Mouse (Mus musculus): Measurements from ENCODE around the gene Arhgap42. TPM values are rescaled to one million over a fixed set of nuclear protein-coding genes. Genes with fewer than 3 reads are reported as not detected.

Arhgap42 gene
- polyA plus RNA-seq, 1 experiment from 2014 or later: 43.4 TPM

DNA sequence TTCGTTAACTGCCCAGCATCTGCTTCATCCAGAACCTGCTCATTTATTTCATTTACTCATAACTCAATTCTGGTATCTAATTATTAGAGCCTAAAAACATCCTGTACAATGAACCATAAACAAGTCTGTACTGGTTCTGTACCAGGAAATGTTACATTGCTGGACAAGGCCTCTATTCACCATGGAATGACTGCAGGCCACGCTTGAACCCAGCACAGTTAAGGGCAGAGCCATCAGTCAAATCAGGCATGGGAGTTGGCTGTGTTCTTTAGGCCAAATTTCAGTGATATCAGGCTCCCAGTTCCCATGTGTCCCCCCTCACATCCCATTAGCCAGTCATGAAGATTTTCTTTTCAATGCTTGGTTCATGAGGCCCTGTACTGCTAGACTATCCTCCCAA lies 20.6 kb downstream of the Arhgap42 start:
- Histone ChIP-seq H3K4me1 (ENCODE audit: control insufficient read depth, insufficient read depth, low read length) (no peaks in the 10 kb centered on the region), H3K36me3 (ENCODE audit: control insufficient read depth, insufficient read depth, low read length) (no peaks in the 10 kb centered on the region), H3K9ac (ENCODE audit: low read depth, low read length) (no peak overlapping the region), H3K4me3 (ENCODE audit: low read length) (no peak overlapping the region), H3K27me3 (ENCODE audit: control insufficient read depth, insufficient read depth, low read length) (no peaks in the 10 kb centered on the region), H3K4me2 (replicated peaks; ENCODE audit: low read depth, low read length) (no peak overlapping the region), H3K27ac (ENCODE audit: low read depth, low read length) (no peak overlapping the region), H3K9me3 (ENCODE audit: control insufficient read depth, low read length) (no peaks in the 10 kb centered on the region)
- ATAC-seq (ENCODE audit: low FRiP score, low TSS enrichment): peak; percentile 43; the same call in 1 of the 2 replicates
- 65% methylated on average over 2 of the region's 2 CpGs for WGBS

DNA sequence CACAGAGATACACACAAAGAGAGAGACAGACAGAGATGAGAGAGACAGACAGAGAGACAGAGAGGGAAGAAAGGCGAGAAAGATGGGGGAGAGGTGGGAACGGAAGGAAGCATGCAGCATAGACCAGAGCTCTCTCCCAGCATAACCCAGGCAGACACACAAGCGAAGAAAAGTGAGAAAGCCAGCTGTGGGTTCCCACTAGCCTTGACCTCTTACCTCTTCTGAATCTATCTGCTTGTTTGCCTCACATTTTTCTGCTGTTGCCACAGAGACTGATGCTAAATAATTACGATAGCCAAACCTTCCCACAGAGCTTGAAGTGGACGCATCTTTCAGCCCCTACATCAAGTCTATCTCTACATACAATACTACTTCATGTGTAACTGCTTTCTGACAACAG lies 24.1 kb downstream of the Arhgap42 start:
- 93% methylated on average over 5 of the region's 5 CpGs for WGBS
- ATAC-seq (ENCODE audit: low FRiP score, low TSS enrichment): no peak
- no peak overlapping the region for H3K4me2 ChIP-seq (replicated peaks; ENCODE audit: low read depth, low read length)

DNA sequence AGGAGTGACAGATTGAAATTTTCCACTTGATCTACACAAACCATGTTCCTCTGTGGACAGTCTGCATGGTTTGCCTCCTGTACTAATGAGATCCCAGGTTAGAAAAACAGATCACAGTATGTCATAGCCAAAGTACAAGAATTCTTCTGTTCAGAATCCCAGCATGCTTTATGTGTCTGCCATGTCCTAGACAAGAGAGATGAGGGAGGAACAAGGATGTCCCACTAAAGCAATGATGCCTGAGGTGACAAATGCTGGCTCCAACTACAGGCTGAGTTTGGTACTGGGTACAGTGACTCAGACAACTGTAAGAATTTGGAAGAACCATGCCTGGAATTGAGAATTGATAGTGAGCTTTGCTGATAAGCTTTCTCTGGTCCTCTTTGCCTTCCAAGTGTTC lies 24.6 kb downstream of the Arhgap42 start:
- Histone ChIP-seq H3K4me2 (replicated peaks; ENCODE audit: low read depth, low read length) (no peak overlapping the region), H3K4me1 (ENCODE audit: control insufficient read depth, insufficient read depth, low read length) (no peaks in the 10 kb centered on the region), H3K27ac (ENCODE audit: low read depth, low read length) (no peak overlapping the region), H3K9ac (ENCODE audit: low read depth, low read length) (no peak overlapping the region), H3K9me3 (ENCODE audit: control insufficient read depth, low read length) (no peaks in the 10 kb centered on the region), H3K36me3 (ENCODE audit: control insufficient read depth, insufficient read depth, low read length) (no peaks in the 10 kb centered on the region), H3K27me3 (ENCODE audit: control insufficient read depth, insufficient read depth, low read length) (no peaks in the 10 kb centered on the region), H3K4me3 (ENCODE audit: low read length) (no peak overlapping the region)
- no peak for ATAC-seq (ENCODE audit: low FRiP score, low TSS enrichment)

More for the DNA sequence above, 24.1 kb downstream of the Arhgap42 start:
- no peaks in the 10 kb centered on the region for H3K27me3 ChIP-seq (ENCODE audit: control insufficient read depth, insufficient read depth, low read length)
- no peak overlapping the region for H3K9ac ChIP-seq (ENCODE audit: low read depth, low read length)
- H3K27ac ChIP-seq (ENCODE audit: low read depth, low read length): no peak overlapping the region
- H3K9me3 ChIP-seq (ENCODE audit: control insufficient read depth, low read length): no peaks in the 10 kb centered on the region
- H3K4me3 ChIP-seq (ENCODE audit: low read length): no peak overlapping the region
- H3K4me1 ChIP-seq (ENCODE audit: control insufficient read depth, insufficient read depth, low read length): no peaks in the 10 kb centered on the region
- no peaks in the 10 kb centered on the region for H3K36me3 ChIP-seq (ENCODE audit: control insufficient read depth, insufficient read depth, low read length)

DNA sequence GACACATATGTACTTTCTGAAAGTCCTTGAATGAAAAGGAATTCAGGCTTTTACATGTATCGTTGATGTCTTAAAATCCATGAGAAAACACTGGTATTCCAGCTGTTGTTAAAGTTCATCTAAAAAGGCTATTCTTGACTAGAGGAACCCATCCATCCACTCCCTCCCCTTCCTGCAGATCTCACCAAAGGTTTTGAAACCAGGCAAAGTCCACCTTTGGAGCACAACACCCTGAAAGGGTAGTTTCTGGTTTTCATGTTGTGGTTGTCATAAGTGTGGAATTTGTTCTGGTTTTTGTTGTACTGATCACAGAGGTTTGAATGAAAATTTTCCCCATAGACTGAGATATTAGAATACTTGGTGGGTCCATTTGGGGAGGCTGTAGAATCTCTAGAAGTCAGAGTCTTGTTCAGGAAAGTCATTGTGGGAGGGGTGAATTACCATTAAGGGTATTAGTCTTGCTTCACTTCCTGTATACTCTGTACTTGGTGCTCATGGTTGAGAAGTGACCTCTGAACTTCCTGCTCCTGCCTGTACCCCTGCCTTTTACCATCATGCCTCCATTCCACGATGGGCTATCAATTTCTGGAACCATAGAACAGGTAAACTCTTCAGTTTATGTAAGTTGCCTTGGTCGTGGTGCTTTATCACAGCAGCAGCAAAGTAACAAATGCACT lies 27.4 kb downstream of the Arhgap42 start:
- Histone ChIP-seq H3K4me2 (replicated peaks; ENCODE audit: low read depth, low read length) (no peak overlapping the region), H3K27ac (ENCODE audit: low read depth, low read length) (no peak overlapping the region)
- 82% methylated on average over 3 of the region's 3 CpGs for WGBS

DNA sequence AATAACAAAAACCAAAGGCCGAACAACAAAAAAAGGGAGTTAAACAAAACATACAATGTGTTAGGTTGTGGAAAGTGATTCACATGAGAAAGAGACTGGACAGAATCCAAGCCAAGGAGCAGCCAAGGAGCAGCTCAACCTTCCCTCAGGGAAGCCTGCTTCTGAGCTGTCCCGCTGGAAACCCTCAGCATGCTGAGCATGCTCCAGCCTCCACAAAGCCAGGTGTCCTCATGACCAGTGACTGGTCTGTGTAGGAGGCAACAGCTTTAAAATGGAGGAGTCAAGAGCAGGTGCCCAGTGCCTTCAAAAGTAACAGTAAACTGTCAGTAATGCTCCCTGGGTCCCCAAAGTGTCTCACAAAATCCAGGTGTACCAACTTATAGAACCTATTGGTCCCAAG lies 28.4 kb downstream of the Arhgap42 start:
- no peaks in the 10 kb centered on the region for H3K9me3 ChIP-seq (ENCODE audit: control insufficient read depth, low read length)
- ATAC-seq (ENCODE audit: low FRiP score, low TSS enrichment): no peak
- WGBS: 82% methylated on average over 2 of the region's 2 CpGs
- H3K4me3 ChIP-seq (ENCODE audit: low read length): no peak overlapping the region
- no peak overlapping the region for H3K27ac ChIP-seq (ENCODE audit: low read depth, low read length)
- no peaks in the 10 kb centered on the region for H3K4me1 ChIP-seq (ENCODE audit: control insufficient read depth, insufficient read depth, low read length)
- no peaks in the 10 kb centered on the region for H3K27me3 ChIP-seq (ENCODE audit: control insufficient read depth, insufficient read depth, low read length)
- no peak overlapping the region for H3K4me2 ChIP-seq (replicated peaks; ENCODE audit: low read depth, low read length)
- H3K36me3 ChIP-seq (ENCODE audit: control insufficient read depth, insufficient read depth, low read length): no peaks in the 10 kb centered on the region
- H3K9ac ChIP-seq (ENCODE audit: low read depth, low read length): no peak overlapping the region

More for the DNA sequence above, 27.4 kb downstream of the Arhgap42 start:
- Histone ChIP-seq H3K9me3 (ENCODE audit: control insufficient read depth, low read length) (no peaks in the 10 kb centered on the region), H3K27me3 (ENCODE audit: control insufficient read depth, insufficient read depth, low read length) (no peaks in the 10 kb centered on the region), H3K4me3 (ENCODE audit: low read length) (no peak overlapping the region), H3K9ac (ENCODE audit: low read depth, low read length) (no peak overlapping the region), H3K36me3 (ENCODE audit: control insufficient read depth, insufficient read depth, low read length) (no peaks in the 10 kb centered on the region), H3K4me1 (ENCODE audit: control insufficient read depth, insufficient read depth, low read length) (no peaks in the 10 kb centered on the region)
- no peak for ATAC-seq (ENCODE audit: low FRiP score, low TSS enrichment)

DNA sequence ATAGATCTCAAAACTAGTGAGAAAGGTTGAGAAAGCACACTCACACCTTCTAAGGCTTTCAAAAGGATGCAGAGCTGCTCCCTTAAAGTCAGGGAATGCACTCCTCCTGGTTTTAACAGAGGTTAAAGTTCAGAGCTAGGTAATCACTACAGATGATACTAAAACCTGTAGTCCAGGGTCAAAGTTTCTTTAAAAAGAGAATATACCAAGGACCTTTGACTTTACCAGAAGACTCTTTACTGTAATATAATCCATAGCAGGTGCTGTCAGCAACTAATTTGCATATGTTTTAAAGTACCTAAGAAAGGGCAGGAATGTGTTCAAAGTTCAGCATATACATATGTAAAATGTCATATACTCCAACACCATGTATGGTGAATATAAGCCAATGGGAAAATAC lies 30.7 kb downstream of the Arhgap42 start:
- Histone ChIP-seq H3K9me3 (ENCODE audit: control insufficient read depth, low read length) (no peaks in the 10 kb centered on the region), H3K27me3 (ENCODE audit: control insufficient read depth, insufficient read depth, low read length) (no peaks in the 10 kb centered on the region), H3K9ac (ENCODE audit: low read depth, low read length) (no peak overlapping the region), H3K4me2 (replicated peaks; ENCODE audit: low read depth, low read length) (no peak overlapping the region), H3K4me3 (ENCODE audit: low read length) (no peak overlapping the region), H3K27ac (ENCODE audit: low read depth, low read length) (no peak overlapping the region), H3K4me1 (ENCODE audit: control insufficient read depth, insufficient read depth, low read length) (no peaks in the 10 kb centered on the region), H3K36me3 (ENCODE audit: control insufficient read depth, insufficient read depth, low read length) (no peaks in the 10 kb centered on the region)
- ATAC-seq (ENCODE audit: low FRiP score, low TSS enrichment): no peak

DNA sequence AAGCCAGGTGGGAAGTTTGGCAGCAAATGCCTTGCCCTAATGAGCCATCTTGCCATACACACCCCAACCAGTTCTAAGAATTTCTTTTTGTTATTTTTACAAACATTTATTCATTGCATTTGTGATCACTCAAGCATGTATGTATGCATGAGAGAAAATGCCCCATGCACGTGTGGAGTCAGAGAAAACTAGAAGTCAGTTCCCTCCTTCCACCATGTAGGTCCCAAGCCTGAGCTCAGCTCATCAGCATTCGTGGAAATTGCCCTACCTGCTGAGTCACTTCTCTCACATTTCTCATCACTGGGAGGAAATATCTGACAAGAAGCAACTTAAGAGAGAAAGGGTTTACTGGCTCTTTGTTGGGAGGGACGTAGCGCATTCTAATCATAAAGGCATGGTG lies 31.6 kb downstream of the Arhgap42 start:
- no peaks in the 10 kb centered on the region for H3K36me3 ChIP-seq (ENCODE audit: control insufficient read depth, insufficient read depth, low read length)
- ATAC-seq (ENCODE audit: low FRiP score, low TSS enrichment): no peak
- no peaks in the 10 kb centered on the region for H3K27me3 ChIP-seq (ENCODE audit: control insufficient read depth, insufficient read depth, low read length)
- H3K9ac ChIP-seq (ENCODE audit: low read depth, low read length): no peak overlapping the region
- no peak overlapping the region for H3K4me3 ChIP-seq (ENCODE audit: low read length)
- WGBS: 68% methylated on average over 4 of the region's 4 CpGs
- H3K9me3 ChIP-seq (ENCODE audit: control insufficient read depth, low read length): no peaks in the 10 kb centered on the region
- no peak overlapping the region for H3K4me2 ChIP-seq (replicated peaks; ENCODE audit: low read depth, low read length)
- H3K27ac ChIP-seq (ENCODE audit: low read depth, low read length): no peak overlapping the region
- H3K4me1 ChIP-seq (ENCODE audit: control insufficient read depth, insufficient read depth, low read length): no peaks in the 10 kb centered on the region

DNA sequence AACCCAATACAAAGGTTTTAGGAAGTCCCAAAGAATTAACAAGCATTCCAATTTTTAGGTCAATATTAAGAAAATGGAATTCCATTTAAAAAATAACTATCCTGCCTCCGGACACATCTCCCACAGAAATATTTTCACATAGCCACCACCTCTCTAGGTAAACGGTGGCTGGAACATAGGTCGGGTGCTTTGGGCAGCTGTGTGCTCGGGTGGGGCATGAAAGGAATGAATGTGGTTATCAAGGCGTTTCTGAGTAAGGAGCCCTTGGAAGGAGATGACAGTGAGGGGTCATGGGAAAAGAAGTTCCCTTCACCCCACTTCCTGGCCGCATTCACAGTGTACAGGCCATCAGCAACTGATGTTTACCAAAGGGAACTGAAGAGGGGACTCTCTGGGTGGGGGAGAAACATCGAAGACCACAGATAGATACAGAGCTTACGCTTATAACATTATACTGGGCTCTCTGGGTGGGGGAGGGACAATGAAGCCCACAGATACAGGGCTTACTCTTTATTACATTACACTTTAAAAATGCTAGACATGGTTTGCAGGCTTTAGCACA lies 38.0 kb downstream of the Arhgap42 start:
- H3K27me3 ChIP-seq (ENCODE audit: control insufficient read depth, insufficient read depth, low read length): no peaks in the 10 kb centered on the region
- no peak for ATAC-seq (ENCODE audit: low FRiP score, low TSS enrichment)
- H3K36me3 ChIP-seq (ENCODE audit: control insufficient read depth, insufficient read depth, low read length): no peaks in the 10 kb centered on the region
- WGBS: 73% methylated on average over 8 of the region's 8 CpGs
- H3K4me3 ChIP-seq (ENCODE audit: low read length): no peak overlapping the region
- H3K4me1 ChIP-seq (ENCODE audit: control insufficient read depth, insufficient read depth, low read length): peaks cover 10% of the 10 kb centered on the region
- H3K9me3 ChIP-seq (ENCODE audit: control insufficient read depth, low read length): no peaks in the 10 kb centered on the region
- H3K27ac ChIP-seq (ENCODE audit: low read depth, low read length): no peak overlapping the region
- no peak overlapping the region for H3K9ac ChIP-seq (ENCODE audit: low read depth, low read length)
- H3K4me2 ChIP-seq (replicated peaks; ENCODE audit: low read depth, low read length): no peak overlapping the region

DNA sequence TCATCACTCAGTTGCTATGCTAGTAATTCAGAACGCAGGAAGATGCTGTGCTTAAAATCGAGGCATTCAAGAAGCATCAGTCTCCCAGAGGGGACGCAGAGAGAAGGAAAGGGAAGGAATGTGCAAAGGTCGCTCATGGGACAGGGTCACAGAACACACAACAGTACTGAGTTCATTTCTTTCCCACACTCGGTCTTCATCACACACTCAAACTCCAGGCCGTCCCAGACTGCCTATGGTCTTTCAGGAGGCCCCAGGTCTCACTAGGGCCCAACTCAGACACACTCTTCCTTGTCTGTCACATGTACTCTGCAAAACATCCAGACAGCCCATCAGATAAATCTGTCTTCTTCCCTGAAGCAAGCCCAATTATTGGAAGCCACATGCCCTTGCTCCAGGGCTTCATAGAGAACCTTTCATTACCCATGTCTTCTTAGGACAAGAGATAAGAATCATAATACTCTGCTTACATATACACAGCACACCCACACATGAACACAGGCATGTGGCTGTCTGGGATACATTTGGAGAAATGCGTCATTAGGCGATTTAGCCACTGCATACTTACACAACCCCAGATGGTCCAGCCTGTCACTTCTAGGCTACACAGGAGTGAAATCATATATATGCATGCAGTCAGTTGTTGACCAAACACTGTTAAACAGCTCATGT lies 39.6 kb downstream of the Arhgap42 start:
- no peak for ATAC-seq (ENCODE audit: low FRiP score, low TSS enrichment)

More for the DNA sequence above, 39.6 kb downstream of the Arhgap42 start:
- H3K4me3 ChIP-seq (ENCODE audit: low read length): no peak overlapping the region
- H3K9ac ChIP-seq (ENCODE audit: low read depth, low read length): no peak overlapping the region
- H3K4me2 ChIP-seq (replicated peaks; ENCODE audit: low read depth, low read length): no peak overlapping the region
- H3K9me3 ChIP-seq (ENCODE audit: control insufficient read depth, low read length): no peaks in the 10 kb centered on the region
- 62% methylated on average over 8 of the region's 8 CpGs for WGBS
- H3K27me3 ChIP-seq (ENCODE audit: control insufficient read depth, insufficient read depth, low read length): no peaks in the 10 kb centered on the region
- H3K36me3 ChIP-seq (ENCODE audit: control insufficient read depth, insufficient read depth, low read length): no peaks in the 10 kb centered on the region
- no peak overlapping the region for H3K27ac ChIP-seq (ENCODE audit: low read depth, low read length)
- peaks cover 10% of the 10 kb centered on the region for H3K4me1 ChIP-seq (ENCODE audit: control insufficient read depth, insufficient read depth, low read length)
